Mouse (Mus musculus): ENCODE measurements around the gene Cxcl1. TPM values are rescaled to one million over a fixed set of nuclear protein-coding genes. Genes with fewer than 3 reads are reported as not detected.
"Not testable (repeated sequence)": the region's sequence is repeated elsewhere in the genome, so short reads cannot be mapped to it uniquely, and the experiment has no call there.

Cxcl1 gene
- total RNA-seq (2014; rRNA removed) (not detected in 2 replicates), polyA plus RNA-seq (2015; fragmentation: Nextera tagmentation; extraction: Ambion mirVana) (0.25 and 0.48 TPM in 2 replicates)

- Histone ChIP-seq H3K9me3 (ENCODE audit: low read length) (no peaks in the 10 kb centered on the region), H3K4me3 (ENCODE audit: low read depth, low read length) (peak within 1 kb of the TSS; percentile 46), H3K4me1 (ENCODE audit: insufficient read depth) (no peaks in the 10 kb centered on the region), H3K27me3 (ENCODE audit: insufficient read depth, low read length) (no peaks in the 10 kb centered on the region), H3K4me2 (ENCODE audit: low read depth) (peak within 1 kb of the TSS; percentile 93), H3K27ac (ENCODE audit: low read depth, low read length) (no peak within 1 kb of the TSS), H3K36me3 (ENCODE audit: insufficient read depth) (no peaks in the 10 kb centered on the region), H3K9ac (peak within 1 kb of the TSS; percentile 49)
- peak; percentile 66 for TF ChIP-seq CTCF (IDR thresholded peaks at IDR 0.05; ENCODE audit: low read depth)
- 9% methylated on average over 30 of the region's 30 CpGs for WGBS
- DNase-seq (peak; percentile 65), ATAC-seq (peak; percentile 91)
Observed at GRCm38 (mm10) chr5:90890519-90891463, at the start of gene Cxcl1. Gene Cxcl1 (plus strand): TSS chr5:90891241.

- DNase-seq, result no peak
- H3K27ac ChIP-seq (ENCODE audit: low read depth, low read length), result no peak overlapping the region
- WGBS, result 71% methylated on average over 3 of the region's 3 CpGs
- no peak overlapping the region for H3K4me3 ChIP-seq (ENCODE audit: low read depth, low read length)
- no peaks in the 10 kb centered on the region for H3K27me3 ChIP-seq (ENCODE audit: insufficient read depth, low read length)
- H3K4me2 ChIP-seq (ENCODE audit: low read depth), result no peak overlapping the region
- no peak overlapping the region for H3K9ac ChIP-seq
- no peak for TF ChIP-seq CTCF (IDR thresholded peaks at IDR 0.05; ENCODE audit: low read depth)
- no peaks in the 10 kb centered on the region for H3K9me3 ChIP-seq (ENCODE audit: low read length)
- no peak for ATAC-seq
- H3K4me1 ChIP-seq (ENCODE audit: insufficient read depth), result no peaks in the 10 kb centered on the region
- H3K36me3 ChIP-seq (ENCODE audit: insufficient read depth), result no peaks in the 10 kb centered on the region
Observed at GRCm38 (mm10) chr5:90843891-90844290, 47.1 kb upstream of the Cxcl1 start.

- not testable (repeated sequence) for H3K4me3 ChIP-seq (ENCODE audit: low read depth, low read length); H3K27ac ChIP-seq (ENCODE audit: low read depth, low read length)
Observed at GRCm38 (mm10) chr5:90850096-90850495, 40.9 kb upstream of the Cxcl1 start.

GRCm38 (mm10) chr5:90851391-90851790 lies 39.6 kb upstream of the Cxcl1 start:
- DNase-seq; ATAC-seq; H3K4me3 ChIP-seq (ENCODE audit: low read depth, low read length); H3K4me1 ChIP-seq (ENCODE audit: insufficient read depth); H3K9ac ChIP-seq; H3K4me2 ChIP-seq (ENCODE audit: low read depth); H3K9me3 ChIP-seq (ENCODE audit: low read length); H3K27ac ChIP-seq (ENCODE audit: low read depth, low read length); H3K27me3 ChIP-seq (ENCODE audit: insufficient read depth, low read length); H3K36me3 ChIP-seq (ENCODE audit: insufficient read depth): not testable (repeated sequence)
- 93% methylated on average over 11 of the region's 11 CpGs for WGBS

More at GRCm38 (mm10) chr5:90850096-90850495, 40.9 kb upstream of the Cxcl1 start:
- WGBS, result 86% methylated on average over 7 of the region's 7 CpGs
- H3K27me3 ChIP-seq (ENCODE audit: insufficient read depth, low read length); H3K9me3 ChIP-seq (ENCODE audit: low read length); H3K4me2 ChIP-seq (ENCODE audit: low read depth); H3K4me1 ChIP-seq (ENCODE audit: insufficient read depth); H3K36me3 ChIP-seq (ENCODE audit: insufficient read depth); ATAC-seq; DNase-seq; H3K9ac ChIP-seq: not testable (repeated sequence)

- DNase-seq (no peak), ATAC-seq (no peak)
- H3K27ac ChIP-seq (ENCODE audit: low read depth, low read length), result no peak overlapping the region
- H3K4me3 ChIP-seq (ENCODE audit: low read depth, low read length), result no peak overlapping the region
- no peaks in the 10 kb centered on the region for H3K27me3 ChIP-seq (ENCODE audit: insufficient read depth, low read length)
- H3K36me3 ChIP-seq (ENCODE audit: insufficient read depth), result no peaks in the 10 kb centered on the region
- 91% methylated on average over 4 of the region's 4 CpGs for WGBS
- no peaks in the 10 kb centered on the region for H3K4me1 ChIP-seq (ENCODE audit: insufficient read depth)
- H3K4me2 ChIP-seq (ENCODE audit: low read depth), result no peak overlapping the region
- TF ChIP-seq CTCF (IDR thresholded peaks at IDR 0.05; ENCODE audit: low read depth), result no peak
- H3K9ac ChIP-seq, result no peak overlapping the region
- H3K9me3 ChIP-seq (ENCODE audit: low read length), result no peaks in the 10 kb centered on the region
Observed at GRCm38 (mm10) chr5:90853206-90853605, 37.8 kb upstream of the Cxcl1 start.

- Histone ChIP-seq H3K36me3 (ENCODE audit: insufficient read depth) (no peaks in the 10 kb centered on the region), H3K9ac (no peak overlapping the region), H3K27ac (ENCODE audit: low read depth, low read length) (no peak overlapping the region), H3K9me3 (ENCODE audit: low read length) (no peaks in the 10 kb centered on the region), H3K4me1 (ENCODE audit: insufficient read depth) (no peaks in the 10 kb centered on the region), H3K27me3 (ENCODE audit: insufficient read depth, low read length) (no peaks in the 10 kb centered on the region), H3K4me3 (ENCODE audit: low read depth, low read length) (no peak overlapping the region), H3K4me2 (ENCODE audit: low read depth) (no peak overlapping the region)
- no peak for TF ChIP-seq CTCF (IDR thresholded peaks at IDR 0.05; ENCODE audit: low read depth)
- no peak for ATAC-seq
- WGBS, result 86% methylated on average over 7 of the region's 7 CpGs
- DNase-seq, result no peak
Observed at GRCm38 (mm10) chr5:90855308-90856230, 35.5 kb upstream of the Cxcl1 start.
